Mouse (Mus musculus): ENCODE results near the gene Rgl3.

Gene Rgl3

DNA sequence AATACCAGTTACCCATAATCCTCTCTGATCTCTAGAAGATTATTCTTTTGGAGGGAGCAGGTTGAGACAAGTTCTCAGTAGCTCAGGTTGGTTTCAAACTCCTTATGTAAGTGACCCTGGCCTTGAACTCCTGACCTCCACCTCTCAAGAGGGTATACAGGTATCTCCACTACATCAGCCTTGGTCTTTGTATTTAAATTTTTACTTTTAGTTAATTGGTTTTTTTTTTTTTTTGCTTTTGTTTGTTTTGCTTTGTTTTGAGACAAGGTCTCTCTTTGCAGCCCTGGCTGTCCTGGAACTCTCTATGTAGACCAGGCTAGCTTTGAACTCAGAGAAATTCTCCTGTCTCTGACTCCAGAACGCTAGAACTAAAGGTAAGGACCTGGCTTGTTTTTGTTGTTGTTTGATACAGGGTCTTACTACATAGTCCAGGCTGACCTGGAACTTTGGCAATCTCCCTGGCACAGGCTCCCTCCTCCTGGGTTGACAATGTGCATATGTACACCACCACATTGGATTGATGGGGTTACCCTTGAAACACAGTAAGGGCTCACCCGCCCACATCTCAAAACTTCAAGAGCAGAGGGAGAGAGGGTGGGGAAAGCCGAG lies 65.7 kb downstream of the Rgl3 start:
- DNase-seq (ENCODE audit: low read depth, low spot score), result no peak

DNA sequence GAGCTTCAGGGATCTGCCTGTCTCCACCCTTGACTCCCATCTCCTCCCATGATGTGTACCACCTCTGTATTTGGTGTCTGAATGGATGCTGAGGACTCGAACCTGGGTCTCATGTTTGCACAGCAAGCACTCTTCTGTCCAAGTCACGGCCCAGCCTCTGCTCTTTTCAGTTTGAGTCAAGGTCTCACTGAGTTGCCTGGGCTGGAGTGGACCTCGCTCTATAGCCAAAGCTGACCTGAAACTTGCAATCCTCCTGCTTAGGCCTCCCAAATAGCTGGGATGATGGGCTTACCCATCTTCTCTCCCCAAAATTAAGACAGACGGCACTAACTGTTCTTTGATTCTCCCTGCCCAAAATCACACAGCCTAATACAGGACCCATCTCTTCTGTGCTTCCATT lies 66.2 kb downstream of the Rgl3 start:
- DNase-seq (ENCODE audit: low read depth, low spot score), result no peak

Measured in retina, adult 2 months (tissue).